Mouse (Mus musculus) heart, postnatal 0 days (tissue): ENCODE results near the gene Gm9376.

ENCODE experiments used
- CTCF ChIP-seq: IDR thresholded peaks from 2 replicates; pipeline ENCODE4 v1.5.1; 2016; ENCODE audit warnings: antibody characterized with exemption, control low read depth, low read depth
- EP300 ChIP-seq: IDR thresholded peaks from 2 replicates; pipeline ENCODE4 v1.6.1; 2016; ENCODE audit warnings: antibody characterized with exemption, low read depth

GRCm38 (mm10) chr14:118241416-118241815 lies 25.3 kb upstream of the Gm9376 start:
- TF ChIP-seq CTCF: no peak
- no peak for TF ChIP-seq EP300
